Mouse (Mus musculus): ENCODE results near the gene Szt2. TPM values are rescaled to one million over a fixed set of nuclear protein-coding genes. Genes with fewer than 3 reads are reported as not detected.

Gene Szt2
- polyA plus RNA-seq, 1 experiment from 2014 or later = 13.6 TPM

GRCm38 (mm10) chr4:118401421-118401820, 7.7 kb downstream of the Szt2 start:
- Histone ChIP-seq H3K9me3 (replicated peaks) (no peaks in the 10 kb centered on the region), H3K27me3 (no peaks in the 10 kb centered on the region), H3K4me2 (replicated peaks) (no peak overlapping the region), H3K4me3 (no peak overlapping the region), H3K27ac (no peak overlapping the region), H3K36me3 (peaks cover 86% of the 10 kb centered on the region), H3K4me1 (no peaks in the 10 kb centered on the region), H3K9ac (no peak overlapping the region)
- ATAC-seq (ENCODE audit: low FRiP score) = no peak
- WGBS = 94% methylated on average over 3 of the region's 3 CpGs

- ATAC-seq (ENCODE audit: low FRiP score) = no peak
- Histone ChIP-seq H3K4me1 (no peaks in the 10 kb centered on the region), H3K4me2 (replicated peaks) (no peak overlapping the region), H3K9me3 (replicated peaks) (no peaks in the 10 kb centered on the region), H3K9ac (no peak overlapping the region), H3K4me3 (no peak overlapping the region), H3K27me3 (no peaks in the 10 kb centered on the region), H3K27ac (no peak overlapping the region), H3K36me3 (peaks cover 96% of the 10 kb centered on the region)
- 96% methylated on average over 6 of the region's 6 CpGs for WGBS
Observed at GRCm38 (mm10) chr4:118398400-118398799, 10.7 kb downstream of the Szt2 start.

- ATAC-seq (ENCODE audit: low FRiP score) = no peak
- WGBS = 81% methylated on average over 3 of the region's 3 CpGs
Observed at GRCm38 (mm10) chr4:118396433-118396832, 12.6 kb downstream of the Szt2 start.

GRCm38 (mm10) chr4:118395289-118395688, 13.8 kb downstream of the Szt2 start:
- 86% methylated on average over 4 of the region's 4 CpGs for WGBS
- Histone ChIP-seq H3K27ac (no peak overlapping the region), H3K4me2 (replicated peaks) (no peak overlapping the region), H3K4me3 (no peak overlapping the region), H3K9ac (no peak overlapping the region), H3K27me3 (no peaks in the 10 kb centered on the region), H3K36me3 (peaks cover 98% of the 10 kb centered on the region), H3K9me3 (replicated peaks) (no peaks in the 10 kb centered on the region), H3K4me1 (no peaks in the 10 kb centered on the region)
- ATAC-seq (ENCODE audit: low FRiP score) = no peak

More at GRCm38 (mm10) chr4:118396433-118396832, 12.6 kb downstream of the Szt2 start:
- Histone ChIP-seq H3K9me3 (replicated peaks) (no peaks in the 10 kb centered on the region), H3K27me3 (no peaks in the 10 kb centered on the region), H3K4me2 (replicated peaks) (no peak overlapping the region), H3K9ac (no peak overlapping the region), H3K36me3 (peaks cover 96% of the 10 kb centered on the region), H3K4me3 (no peak overlapping the region), H3K27ac (no peak overlapping the region), H3K4me1 (no peaks in the 10 kb centered on the region)

GRCm38 (mm10) chr4:118394505-118394904, 14.6 kb downstream of the Szt2 start:
- Histone ChIP-seq H3K4me1 (no peaks in the 10 kb centered on the region), H3K27ac (no peak overlapping the region), H3K36me3 (peaks cover 98% of the 10 kb centered on the region), H3K9ac (no peak overlapping the region), H3K27me3 (no peaks in the 10 kb centered on the region), H3K4me2 (replicated peaks) (no peak overlapping the region), H3K9me3 (replicated peaks) (no peaks in the 10 kb centered on the region), H3K4me3 (no peak overlapping the region)
- WGBS = 93% methylated on average over 6 of the region's 6 CpGs
- ATAC-seq (ENCODE audit: low FRiP score) = no peak

GRCm38 (mm10) chr4:118390146-118390545, 18.9 kb downstream of the Szt2 start:
- Histone ChIP-seq H3K9ac (no peak overlapping the region), H3K36me3 (peaks cover 99% of the 10 kb centered on the region), H3K27me3 (no peaks in the 10 kb centered on the region), H3K27ac (no peak overlapping the region), H3K4me3 (no peak overlapping the region), H3K9me3 (replicated peaks) (no peaks in the 10 kb centered on the region), H3K4me1 (no peaks in the 10 kb centered on the region), H3K4me2 (replicated peaks) (no peak overlapping the region)
- no peak for ATAC-seq (ENCODE audit: low FRiP score)
- WGBS = 93% methylated on average over 11 of the region's 11 CpGs

- H3K4me3 ChIP-seq = no peak overlapping the region
- no peak for ATAC-seq (ENCODE audit: low FRiP score)
- H3K27me3 ChIP-seq = no peaks in the 10 kb centered on the region
- no peak overlapping the region for H3K27ac ChIP-seq
- 96% methylated on average over 8 of the region's 8 CpGs for WGBS
- H3K36me3 ChIP-seq = peaks cover 99% of the 10 kb centered on the region
- no peaks in the 10 kb centered on the region for H3K9me3 ChIP-seq (replicated peaks)
- no peak overlapping the region for H3K9ac ChIP-seq
- no peak overlapping the region for H3K4me2 ChIP-seq (replicated peaks)
- H3K4me1 ChIP-seq = no peaks in the 10 kb centered on the region
Observed at GRCm38 (mm10) chr4:118387316-118387715, 21.8 kb downstream of the Szt2 start.

- no peaks in the 10 kb centered on the region for H3K4me1 ChIP-seq
- no peak for ATAC-seq (ENCODE audit: low FRiP score)
- H3K27ac ChIP-seq = no peak overlapping the region
- H3K27me3 ChIP-seq = no peaks in the 10 kb centered on the region
- no peaks in the 10 kb centered on the region for H3K9me3 ChIP-seq (replicated peaks)
- H3K36me3 ChIP-seq = peaks cover 94% of the 10 kb centered on the region
- no peak overlapping the region for H3K4me2 ChIP-seq (replicated peaks)
- WGBS = 94% methylated on average over 7 of the region's 7 CpGs
- no peak overlapping the region for H3K9ac ChIP-seq
- no peak overlapping the region for H3K4me3 ChIP-seq
Observed at GRCm38 (mm10) chr4:118383271-118383670, 25.8 kb downstream of the Szt2 start.

- Histone ChIP-seq H3K4me1 (no peaks in the 10 kb centered on the region), H3K4me2 (replicated peaks) (no peak overlapping the region), H3K36me3 (peaks cover 93% of the 10 kb centered on the region), H3K4me3 (no peak overlapping the region), H3K9ac (no peak overlapping the region), H3K27ac (no peak overlapping the region), H3K9me3 (replicated peaks) (no peaks in the 10 kb centered on the region), H3K27me3 (no peaks in the 10 kb centered on the region)
- 94% methylated on average over 6 of the region's 6 CpGs for WGBS
- ATAC-seq (ENCODE audit: low FRiP score) = no peak
Observed at GRCm38 (mm10) chr4:118375999-118376398, 33.1 kb downstream of the Szt2 start.

GRCm38 (mm10) chr4:118371822-118372221, 37.3 kb downstream of the Szt2 start:
- H3K9me3 ChIP-seq (replicated peaks) = no peaks in the 10 kb centered on the region
- no peak overlapping the region for H3K27ac ChIP-seq
- 91% methylated on average over 13 of the region's 13 CpGs for WGBS
- H3K36me3 ChIP-seq = peaks cover 96% of the 10 kb centered on the region
- no peak overlapping the region for H3K9ac ChIP-seq
- no peaks in the 10 kb centered on the region for H3K4me1 ChIP-seq
- no peaks in the 10 kb centered on the region for H3K27me3 ChIP-seq
- no peak overlapping the region for H3K4me2 ChIP-seq (replicated peaks)
- ATAC-seq (ENCODE audit: low FRiP score) = no peak
- no peak overlapping the region for H3K4me3 ChIP-seq

GRCm38 (mm10) chr4:118368616-118369015, 40.5 kb downstream of the Szt2 start:
- Histone ChIP-seq H3K36me3 (peaks cover 95% of the 10 kb centered on the region), H3K4me1 (no peaks in the 10 kb centered on the region), H3K27me3 (no peaks in the 10 kb centered on the region), H3K4me3 (no peak overlapping the region), H3K4me2 (replicated peaks) (no peak overlapping the region), H3K27ac (no peak overlapping the region), H3K9me3 (replicated peaks) (no peaks in the 10 kb centered on the region), H3K9ac (no peak overlapping the region)
- 87% methylated on average over 3 of the region's 3 CpGs for WGBS
- no peak for ATAC-seq (ENCODE audit: low FRiP score)

GRCm38 (mm10) chr4:118367551-118367950, 41.5 kb downstream of the Szt2 start:
- no peak overlapping the region for H3K4me2 ChIP-seq (replicated peaks)
- no peak overlapping the region for H3K4me3 ChIP-seq
- peaks cover 95% of the 10 kb centered on the region for H3K36me3 ChIP-seq
- H3K27ac ChIP-seq = no peak overlapping the region
- WGBS = 91% methylated on average over 12 of the region's 12 CpGs
- H3K9me3 ChIP-seq (replicated peaks) = no peaks in the 10 kb centered on the region
- H3K9ac ChIP-seq = no peak overlapping the region
- no peaks in the 10 kb centered on the region for H3K27me3 ChIP-seq
- no peaks in the 10 kb centered on the region for H3K4me1 ChIP-seq
- no peak for ATAC-seq (ENCODE audit: low FRiP score)

- no peaks in the 10 kb centered on the region for H3K9me3 ChIP-seq (replicated peaks)
- H3K4me2 ChIP-seq (replicated peaks) = no peak overlapping the region
- H3K27me3 ChIP-seq = no peaks in the 10 kb centered on the region
- ATAC-seq (ENCODE audit: low FRiP score) = no peak
- H3K27ac ChIP-seq = no peak overlapping the region
- peaks cover 92% of the 10 kb centered on the region for H3K36me3 ChIP-seq
- H3K4me3 ChIP-seq = no peak overlapping the region
- WGBS = 91% methylated on average over 14 of the region's 14 CpGs
- H3K4me1 ChIP-seq = no peaks in the 10 kb centered on the region; the same call in 1 of the 2 replicates
- H3K9ac ChIP-seq = no peak overlapping the region
Observed at GRCm38 (mm10) chr4:118365991-118366390, 43.1 kb downstream of the Szt2 start.

Data from hindbrain, embryonic 12.5 days (tissue).